Mouse (Mus musculus): Measurements from ENCODE around the gene Gtf2i. TPM values are rescaled to one million over a fixed set of nuclear protein-coding genes. Genes with fewer than 3 reads are reported as not detected.

Gene Gtf2i
- polyA plus RNA-seq, 1 experiment from 2014 or later, result 29.8 TPM

GRCm38 (mm10) chr5:134258934-134259333 lies 55.6 kb downstream of the Gtf2i start:
- H3K36me3 ChIP-seq (replicated peaks; ENCODE audit: insufficient read depth, low read length), result peaks cover 78% of the 10 kb centered on the region
- DNase-seq (no peak), ATAC-seq (no peak)
- H3K27ac ChIP-seq (ENCODE audit: low read depth), result no peak overlapping the region
- H3K9me3 ChIP-seq (ENCODE audit: low read length), result no peaks in the 10 kb centered on the region
- TF ChIP-seq EP300 (IDR thresholded peaks at IDR 0.05; ENCODE audit: low read depth) (no peak), CTCF (IDR thresholded peaks at IDR 0.05; ENCODE audit: low read depth) (no peak)
- H3K4me1 ChIP-seq (ENCODE audit: insufficient read depth), result no peaks in the 10 kb centered on the region
- H3K4me2 ChIP-seq (ENCODE audit: low read depth, low read length), result no peak overlapping the region
- H3K27me3 ChIP-seq (ENCODE audit: insufficient read depth, low read length), result no peaks in the 10 kb centered on the region
- no peak overlapping the region for H3K9ac ChIP-seq (replicated peaks)
- H3K4me3 ChIP-seq (ENCODE audit: low read depth, low read length), result no peak overlapping the region
- WGBS (ENCODE audit: insufficient replicate concordance), result 90% methylated on average over 2 of the region's 2 CpGs

- Histone ChIP-seq H3K27me3 (ENCODE audit: insufficient read depth, low read length) (no peaks in the 10 kb centered on the region), H3K9me3 (ENCODE audit: low read length) (no peaks in the 10 kb centered on the region), H3K4me3 (ENCODE audit: low read depth, low read length) (no peak overlapping the region), H3K27ac (ENCODE audit: low read depth) (no peak overlapping the region), H3K4me2 (ENCODE audit: low read depth, low read length) (no peak overlapping the region), H3K4me1 (ENCODE audit: insufficient read depth) (no peaks in the 10 kb centered on the region), H3K9ac (replicated peaks) (no peak overlapping the region), H3K36me3 (replicated peaks; ENCODE audit: insufficient read depth, low read length) (peaks cover 77% of the 10 kb centered on the region)
- ATAC-seq, result no peak
- no peak for DNase-seq
- 49% methylated on average over 4 of the region's 4 CpGs for WGBS (ENCODE audit: insufficient replicate concordance)
- TF ChIP-seq EP300 (IDR thresholded peaks at IDR 0.05; ENCODE audit: low read depth) (no peak), CTCF (IDR thresholded peaks at IDR 0.05; ENCODE audit: low read depth) (no peak)
Observed at GRCm38 (mm10) chr5:134258395-134258794, 56.2 kb downstream of the Gtf2i start.

- H3K27me3 ChIP-seq (ENCODE audit: insufficient read depth, low read length), result no peaks in the 10 kb centered on the region
- no peak overlapping the region for H3K9ac ChIP-seq (replicated peaks)
- ATAC-seq, result no peak
- no peaks in the 10 kb centered on the region for H3K9me3 ChIP-seq (ENCODE audit: low read length)
- 0 out of 2 replicates have a peak overlapping the region, but pooled peaks have one; percentile 29 for H3K27ac ChIP-seq (ENCODE audit: low read depth)
- H3K36me3 ChIP-seq (replicated peaks; ENCODE audit: insufficient read depth, low read length), result peaks cover 76% of the 10 kb centered on the region
- H3K4me2 ChIP-seq (ENCODE audit: low read depth, low read length), result no peak overlapping the region
- DNase-seq, result no peak
- no peaks in the 10 kb centered on the region for H3K4me1 ChIP-seq (ENCODE audit: insufficient read depth)
- WGBS (ENCODE audit: insufficient replicate concordance), result 75% methylated on average over 13 of the region's 13 CpGs
- H3K4me3 ChIP-seq (ENCODE audit: low read depth, low read length), result no peak overlapping the region
- TF ChIP-seq CTCF (IDR thresholded peaks at IDR 0.05; ENCODE audit: low read depth), result no peak
- TF ChIP-seq EP300 (IDR thresholded peaks at IDR 0.05; ENCODE audit: low read depth), result no peak
Observed at GRCm38 (mm10) chr5:134257349-134258031, 57.1 kb downstream of the Gtf2i start.

GRCm38 (mm10) chr5:134255294-134255693 lies 59.3 kb downstream of the Gtf2i start:
- H3K27me3 ChIP-seq (ENCODE audit: insufficient read depth, low read length), result no peaks in the 10 kb centered on the region
- no peaks in the 10 kb centered on the region for H3K9me3 ChIP-seq (ENCODE audit: low read length)
- ATAC-seq, result no peak
- no peak overlapping the region for H3K9ac ChIP-seq (replicated peaks)
- TF ChIP-seq CTCF (IDR thresholded peaks at IDR 0.05; ENCODE audit: low read depth), result no peak
- 85% methylated on average over 10 of the region's 10 CpGs for WGBS (ENCODE audit: insufficient replicate concordance)
- H3K4me3 ChIP-seq (ENCODE audit: low read depth, low read length), result no peak overlapping the region
- no peak overlapping the region for H3K27ac ChIP-seq (ENCODE audit: low read depth)
- DNase-seq, result no peak
- H3K4me2 ChIP-seq (ENCODE audit: low read depth, low read length), result no peak overlapping the region
- H3K36me3 ChIP-seq (replicated peaks; ENCODE audit: insufficient read depth, low read length), result peaks cover 73% of the 10 kb centered on the region
- H3K4me1 ChIP-seq (ENCODE audit: insufficient read depth), result no peaks in the 10 kb centered on the region

GRCm38 (mm10) chr5:134253806-134254205 lies 60.8 kb downstream of the Gtf2i start:
- TF ChIP-seq EP300 (IDR thresholded peaks at IDR 0.05; ENCODE audit: low read depth) (no peak), CTCF (IDR thresholded peaks at IDR 0.05; ENCODE audit: low read depth) (peak; percentile 52)
- DNase-seq (no peak), ATAC-seq (no peak)
- Histone ChIP-seq H3K9me3 (ENCODE audit: low read length) (no peaks in the 10 kb centered on the region), H3K4me1 (ENCODE audit: insufficient read depth) (no peaks in the 10 kb centered on the region), H3K9ac (replicated peaks) (no peak overlapping the region), H3K4me3 (ENCODE audit: low read depth, low read length) (no peak overlapping the region), H3K4me2 (ENCODE audit: low read depth, low read length) (no peak overlapping the region), H3K27ac (ENCODE audit: low read depth) (no peak overlapping the region), H3K27me3 (ENCODE audit: insufficient read depth, low read length) (no peaks in the 10 kb centered on the region), H3K36me3 (replicated peaks; ENCODE audit: insufficient read depth, low read length) (peaks cover 77% of the 10 kb centered on the region)
- 59% methylated on average over 3 of the region's 3 CpGs for WGBS (ENCODE audit: insufficient replicate concordance)

GRCm38 (mm10) chr5:134251083-134251482 lies 63.5 kb downstream of the Gtf2i start:
- 93% methylated on average over 4 of the region's 4 CpGs for WGBS (ENCODE audit: insufficient replicate concordance)
- Histone ChIP-seq H3K27ac (ENCODE audit: low read depth) (no peak overlapping the region), H3K4me2 (ENCODE audit: low read depth, low read length) (no peak overlapping the region), H3K27me3 (ENCODE audit: insufficient read depth, low read length) (no peaks in the 10 kb centered on the region), H3K4me1 (ENCODE audit: insufficient read depth) (no peaks in the 10 kb centered on the region), H3K4me3 (ENCODE audit: low read depth, low read length) (no peak overlapping the region), H3K9me3 (ENCODE audit: low read length) (no peaks in the 10 kb centered on the region), H3K9ac (replicated peaks) (no peak overlapping the region), H3K36me3 (replicated peaks; ENCODE audit: insufficient read depth, low read length) (peaks cover 86% of the 10 kb centered on the region)
- TF ChIP-seq EP300 (IDR thresholded peaks at IDR 0.05; ENCODE audit: low read depth) (no peak), CTCF (IDR thresholded peaks at IDR 0.05; ENCODE audit: low read depth) (no peak)
- no peak for ATAC-seq
- no peak for DNase-seq
